Mouse (Mus musculus): ENCODE data around the gene Gal3st4. TPM values are rescaled to one million over a fixed set of nuclear protein-coding genes. Genes with fewer than 3 reads are reported as not detected.
"Not testable (repeated sequence)": the region's sequence is repeated elsewhere in the genome, so short reads cannot be mapped to it uniquely, and the experiment has no call there.

Gene Gal3st4
- total and polyA plus RNA-seq, 2 experiments from 2014 or later: 1.5 to 2.1 TPM

DNA sequence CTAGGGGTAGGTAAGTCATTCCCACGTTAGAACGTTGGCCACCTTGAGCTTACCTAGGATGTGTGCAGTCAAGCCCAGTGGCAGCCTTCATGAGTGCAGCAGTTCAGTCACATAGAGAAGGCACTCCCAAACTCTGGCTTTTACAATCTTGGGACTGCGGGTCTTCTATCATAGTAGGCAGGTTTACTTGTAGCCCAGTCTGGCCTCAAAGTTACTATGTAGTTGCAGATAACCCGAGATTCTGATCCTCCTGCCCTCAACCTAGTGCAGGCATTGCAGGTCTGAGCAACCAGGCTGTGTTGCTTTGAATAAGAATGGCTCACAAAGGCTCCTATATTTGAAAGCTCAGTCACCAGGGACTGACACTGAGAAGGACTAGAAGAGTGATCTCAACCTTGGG, 46.1 kb downstream of the Gal3st4 start:
- 74% methylated on average over 4 of the region's 4 CpGs for WGBS
- no peak overlapping the region for H3K4me2 ChIP-seq (ENCODE audit: low read depth, low read length)

DNA sequence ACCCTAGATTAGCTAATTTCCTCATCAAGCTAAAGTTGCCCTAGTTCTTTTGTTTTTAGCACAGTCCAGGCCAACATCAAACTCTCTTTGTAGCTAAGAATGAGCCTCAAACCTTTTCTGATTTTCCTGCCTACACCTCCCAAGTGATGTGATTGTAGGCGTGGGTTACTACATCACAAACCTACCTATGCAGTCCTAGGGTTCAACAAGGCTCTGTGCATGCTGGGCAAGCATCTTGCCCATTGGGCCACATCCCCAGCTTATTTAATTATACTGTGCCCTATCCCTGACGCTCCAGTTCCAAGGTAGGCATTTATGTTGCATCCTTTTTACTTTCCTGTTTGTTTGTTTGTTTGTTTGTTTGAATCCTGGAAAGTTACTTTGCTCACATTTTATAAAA, 46.9 kb downstream of the Gal3st4 start, which contains the start of gene Nxpe5:
Nxpe5 (plus strand) TSS at position 199 of the 400 bp plus-strand sequence.
- Histone ChIP-seq H3K27ac (no peak within 1 kb of the TSS), H3K9ac (replicated peaks; ENCODE audit: low read length) (no peak within 1 kb of the TSS), H3K4me3 (ENCODE audit: low read length) (no peak within 1 kb of the TSS), H3K4me2 (ENCODE audit: low read depth, low read length) (no peak within 1 kb of the TSS), H3K4me1 (ENCODE audit: insufficient read depth, low read length) (no peaks in the 10 kb centered on the region), H3K27me3 (ENCODE audit: insufficient read depth, low read length) (no peaks in the 10 kb centered on the region), H3K36me3 (ENCODE audit: insufficient read depth, low read length) (no peaks in the 10 kb centered on the region), H3K9me3 (ENCODE audit: low read length) (no peaks in the 10 kb centered on the region)
- no peak for DNase-seq (ENCODE audit: low spot score)
- WGBS: 59% methylated on average over 2 of the region's 2 CpGs
- TF ChIP-seq CTCF (IDR thresholded peaks at IDR 0.05; ENCODE audit: low read depth): no peak
- ATAC-seq: no peak

More for the DNA sequence above, 46.1 kb downstream of the Gal3st4 start:
- Histone ChIP-seq H3K9me3 (ENCODE audit: low read length) (no peaks in the 10 kb centered on the region), H3K36me3 (ENCODE audit: insufficient read depth, low read length) (no peaks in the 10 kb centered on the region), H3K27ac (no peak overlapping the region), H3K4me3 (ENCODE audit: low read length) (no peak overlapping the region), H3K27me3 (ENCODE audit: insufficient read depth, low read length) (no peaks in the 10 kb centered on the region), H3K9ac (replicated peaks; ENCODE audit: low read length) (no peak overlapping the region), H3K4me1 (ENCODE audit: insufficient read depth, low read length) (no peaks in the 10 kb centered on the region)
- no peak for TF ChIP-seq CTCF (IDR thresholded peaks at IDR 0.05; ENCODE audit: low read depth)
- ATAC-seq (no peak), DNase-seq (ENCODE audit: low spot score) (no peak)

DNA sequence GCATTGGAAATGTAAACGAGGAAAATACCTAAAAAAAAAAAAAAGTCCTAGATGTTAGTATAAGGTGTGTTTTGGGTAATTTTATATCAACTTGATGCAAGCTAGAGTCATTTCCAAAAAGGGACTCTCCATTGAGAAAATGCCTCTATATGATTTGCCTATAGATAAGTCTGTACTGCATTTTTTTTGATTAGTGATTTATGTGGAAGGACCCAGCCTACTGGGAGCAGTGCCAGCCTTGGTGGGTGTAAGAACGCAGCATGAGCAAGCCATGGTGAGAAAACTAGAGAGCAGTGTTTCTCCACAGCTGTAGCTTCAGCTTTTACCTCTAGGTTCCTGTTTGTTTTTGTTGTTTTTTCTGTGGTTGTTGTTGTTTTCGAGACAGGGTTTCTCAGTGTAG, 49.4 kb downstream of the Gal3st4 start:
- TF ChIP-seq CTCF (IDR thresholded peaks at IDR 0.05; ENCODE audit: low read depth): no peak
- ATAC-seq (no peak), DNase-seq (ENCODE audit: low spot score) (no peak)
- Histone ChIP-seq H3K9me3 (ENCODE audit: low read length) (no peaks in the 10 kb centered on the region), H3K4me1 (ENCODE audit: insufficient read depth, low read length) (no peaks in the 10 kb centered on the region), H3K9ac (replicated peaks; ENCODE audit: low read length) (no peak overlapping the region), H3K36me3 (ENCODE audit: insufficient read depth, low read length) (no peaks in the 10 kb centered on the region), H3K4me3 (ENCODE audit: low read length) (no peak overlapping the region), H3K4me2 (ENCODE audit: low read depth, low read length) (no peak overlapping the region), H3K27me3 (ENCODE audit: insufficient read depth, low read length) (no peaks in the 10 kb centered on the region), H3K27ac (no peak overlapping the region)
- WGBS: 60% methylated on average over 3 of the region's 3 CpGs

DNA sequence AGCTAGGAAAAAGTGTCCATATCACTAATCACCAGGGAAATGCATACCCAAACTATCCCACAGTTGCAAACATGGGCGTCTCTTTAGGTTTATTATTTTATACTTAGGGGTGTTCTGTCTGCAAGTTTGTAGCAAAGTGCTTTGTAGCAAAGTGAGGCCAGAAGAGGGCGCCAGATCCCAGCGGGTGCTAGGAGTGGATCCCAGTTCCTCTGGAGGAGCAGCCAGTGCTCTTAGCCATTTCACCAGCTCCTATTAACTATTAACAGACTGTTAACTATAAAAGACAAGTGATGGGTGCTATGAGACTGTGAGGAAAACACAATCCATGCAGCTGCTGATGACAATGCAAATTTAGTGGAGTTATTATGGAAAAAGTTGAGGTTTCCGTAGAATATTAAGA, 50.5 kb downstream of the Gal3st4 start:
- Histone ChIP-seq H3K27me3 (ENCODE audit: insufficient read depth, low read length) (no peaks in the 10 kb centered on the region), H3K27ac (no peak overlapping the region), H3K9me3 (ENCODE audit: low read length) (no peaks in the 10 kb centered on the region), H3K4me2 (ENCODE audit: low read depth, low read length) (no peak overlapping the region), H3K4me1 (ENCODE audit: insufficient read depth, low read length) (no peaks in the 10 kb centered on the region), H3K4me3 (ENCODE audit: low read length) (no peak overlapping the region), H3K36me3 (ENCODE audit: insufficient read depth, low read length) (no peaks in the 10 kb centered on the region), H3K9ac (replicated peaks; ENCODE audit: low read length) (no peak overlapping the region)
- ATAC-seq (no peak), DNase-seq (ENCODE audit: low spot score) (peak; percentile 78)
- 25% methylated on average over 4 of the region's 4 CpGs for WGBS
- peak; percentile 85 for TF ChIP-seq CTCF (IDR thresholded peaks at IDR 0.05; ENCODE audit: low read depth)

DNA sequence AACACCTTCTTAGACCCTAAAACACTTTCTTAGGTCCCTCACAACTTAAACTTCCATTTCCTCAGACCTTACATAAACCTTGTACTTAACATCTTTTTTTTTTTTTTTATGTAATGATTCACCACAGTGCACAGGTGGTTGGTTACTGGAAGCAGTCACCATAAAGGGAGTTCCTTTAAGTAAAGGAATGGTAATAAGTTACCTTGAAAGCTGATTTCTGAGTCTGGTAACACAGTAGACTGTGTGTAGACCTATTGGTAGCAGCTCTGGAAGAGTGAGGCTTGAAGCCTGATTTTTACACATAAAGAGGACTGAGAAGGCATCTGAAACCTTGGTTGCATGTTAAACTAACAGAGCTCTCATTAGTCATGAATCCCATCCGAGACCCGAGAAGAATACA, 52.8 kb downstream of the Gal3st4 start:
- 77% methylated on average over 2 of the region's 2 CpGs for WGBS
- no peak for ATAC-seq

DNA sequence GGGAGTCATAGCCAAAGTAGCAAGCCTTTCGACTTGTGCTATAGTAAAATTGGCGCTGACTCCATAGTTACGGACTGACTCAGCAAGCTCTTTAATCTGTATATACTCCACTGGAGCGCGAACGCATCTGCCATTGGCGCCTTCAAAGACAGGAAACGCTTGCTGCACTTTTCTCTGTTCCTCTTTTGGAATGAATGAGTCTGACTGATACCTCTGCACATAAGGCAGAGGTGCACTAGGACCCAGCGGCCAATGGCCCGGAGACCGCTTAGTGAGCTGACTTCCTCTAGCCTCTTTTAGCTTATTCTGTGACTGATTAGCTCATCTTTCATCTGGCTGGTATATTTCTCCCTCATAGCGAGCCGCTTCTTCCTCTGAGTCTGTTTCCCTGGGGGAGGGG, 56.0 kb downstream of the Gal3st4 start:
- not testable (repeated sequence) for DNase-seq (ENCODE audit: low spot score); H3K9me3 ChIP-seq (ENCODE audit: low read length); H3K9ac ChIP-seq (replicated peaks; ENCODE audit: low read length); ATAC-seq; H3K27me3 ChIP-seq (ENCODE audit: insufficient read depth, low read length); H3K27ac ChIP-seq; H3K4me2 ChIP-seq (ENCODE audit: low read depth, low read length); H3K36me3 ChIP-seq (ENCODE audit: insufficient read depth, low read length); H3K4me1 ChIP-seq (ENCODE audit: insufficient read depth, low read length); H3K4me3 ChIP-seq (ENCODE audit: low read length)
- WGBS: 96% methylated on average over 13 of the region's 13 CpGs

More for the DNA sequence above, 52.8 kb downstream of the Gal3st4 start:
- no peak overlapping the region for H3K4me3 ChIP-seq (ENCODE audit: low read length)
- no peak overlapping the region for H3K27ac ChIP-seq
- no peak for DNase-seq (ENCODE audit: low spot score)
- no peaks in the 10 kb centered on the region for H3K4me1 ChIP-seq (ENCODE audit: insufficient read depth, low read length)
- TF ChIP-seq CTCF (IDR thresholded peaks at IDR 0.05; ENCODE audit: low read depth): no peak
- no peaks in the 10 kb centered on the region for H3K36me3 ChIP-seq (ENCODE audit: insufficient read depth, low read length)
- no peaks in the 10 kb centered on the region for H3K27me3 ChIP-seq (ENCODE audit: insufficient read depth, low read length)
- no peak overlapping the region for H3K9ac ChIP-seq (replicated peaks; ENCODE audit: low read length)
- no peaks in the 10 kb centered on the region for H3K9me3 ChIP-seq (ENCODE audit: low read length)
- H3K4me2 ChIP-seq (ENCODE audit: low read depth, low read length): no peak overlapping the region

Other genes with a start within 250 kb of the Gal3st4 start
- gene Smok3c, start 219.6 kb downstream of the Gal3st4 start, total RNA-seq (2014; rRNA removed): not detected in 2 replicates
- not detected in 2 replicates for gene Smok3c, start 219.6 kb downstream of the Gal3st4 start, polyA plus RNA-seq (2015; fragmentation: Nextera tagmentation; extraction: Ambion mirVana)
- gene Zkscan1, start 187.8 kb downstream of the Gal3st4 start, total RNA-seq (2014; rRNA removed): 36.8 and 37.8 TPM in 2 replicates
- 11.7 and 12.0 TPM in 2 replicates for gene Zkscan1, start 187.8 kb downstream of the Gal3st4 start, polyA plus RNA-seq (2015; fragmentation: Nextera tagmentation; extraction: Ambion mirVana)
- gene Zscan21, start 155.9 kb downstream of the Gal3st4 start, total RNA-seq (2014; rRNA removed): 14.7 and 15.4 TPM in 2 replicates
- 50.3 and 52.1 TPM in 2 replicates for gene Zscan21, start 155.9 kb downstream of the Gal3st4 start, polyA plus RNA-seq (2015; fragmentation: Nextera tagmentation; extraction: Ambion mirVana)
- 11.6 and 43.2 TPM in 2 replicates for gene Zfp113, start 117.1 kb downstream of the Gal3st4 start, total RNA-seq (2014; rRNA removed)
- gene Zfp113, start 117.1 kb downstream of the Gal3st4 start, polyA plus RNA-seq (2015; fragmentation: Nextera tagmentation; extraction: Ambion mirVana): 7.9 and 11.3 TPM in 2 replicates
- 42.9 and 57.8 TPM in 2 replicates for gene Cops6, start 111.8 kb downstream of the Gal3st4 start, total RNA-seq (2014; rRNA removed)
- 294 and 302 TPM in 2 replicates for gene Cops6, start 111.8 kb downstream of the Gal3st4 start, polyA plus RNA-seq (2015; fragmentation: Nextera tagmentation; extraction: Ambion mirVana)
- 30.3 and 46.9 TPM in 2 replicates for gene Ap4m1, start 100.8 kb downstream of the Gal3st4 start, total RNA-seq (2014; rRNA removed)
- gene Ap4m1, start 100.8 kb downstream of the Gal3st4 start, polyA plus RNA-seq (2015; fragmentation: Nextera tagmentation; extraction: Ambion mirVana): 14.5 and 16.5 TPM in 2 replicates
- gene Mcm7, start 100.4 kb downstream of the Gal3st4 start, total RNA-seq (2014; rRNA removed): 41.6 and 43.0 TPM in 2 replicates
- 58.8 and 63.3 TPM in 2 replicates for gene Mcm7, start 100.4 kb downstream of the Gal3st4 start, polyA plus RNA-seq (2015; fragmentation: Nextera tagmentation; extraction: Ambion mirVana)
- gene Taf6, start 85.4 kb downstream of the Gal3st4 start, total RNA-seq (2014; rRNA removed): 67.2 and 70.2 TPM in 2 replicates
- gene Taf6, start 85.4 kb downstream of the Gal3st4 start, polyA plus RNA-seq (2015; fragmentation: Nextera tagmentation; extraction: Ambion mirVana): 48.2 and 49.9 TPM in 2 replicates
- gene Cnpy4, start 85.4 kb downstream of the Gal3st4 start, total RNA-seq (2014; rRNA removed): 11.0 and 11.1 TPM in 2 replicates
- 20.8 and 23.4 TPM in 2 replicates for gene Cnpy4, start 85.4 kb downstream of the Gal3st4 start, polyA plus RNA-seq (2015; fragmentation: Nextera tagmentation; extraction: Ambion mirVana)
- gene Mblac1, start 78.5 kb downstream of the Gal3st4 start, total RNA-seq (2014; rRNA removed): 9.5 and 16.5 TPM in 2 replicates
- gene Mblac1, start 78.5 kb downstream of the Gal3st4 start, polyA plus RNA-seq (2015; fragmentation: Nextera tagmentation; extraction: Ambion mirVana): 9.3 and 10.6 TPM in 2 replicates
- 0.37 TPM in 1 of 2 replicates, not detected in the other for gene Nxpe5, start 46.9 kb downstream of the Gal3st4 start, total RNA-seq (2014; rRNA removed)
- gene Nxpe5, start 46.9 kb downstream of the Gal3st4 start, polyA plus RNA-seq (2015; fragmentation: Nextera tagmentation; extraction: Ambion mirVana): 0.06 TPM in 1 of 2 replicates, not detected in the other
- 65.7 and 80.3 TPM in 2 replicates for gene Lamtor4, start 17.4 kb downstream of the Gal3st4 start, total RNA-seq (2014; rRNA removed)
- 107 and 110 TPM in 2 replicates for gene Lamtor4, start 17.4 kb downstream of the Gal3st4 start, polyA plus RNA-seq (2015; fragmentation: Nextera tagmentation; extraction: Ambion mirVana)
- gene BC037034, start 8.8 kb downstream of the Gal3st4 start, total RNA-seq (2014; rRNA removed): 63.1 and 89.3 TPM in 2 replicates
- 13.2 and 13.5 TPM in 2 replicates for gene BC037034, start 8.8 kb downstream of the Gal3st4 start, polyA plus RNA-seq (2015; fragmentation: Nextera tagmentation; extraction: Ambion mirVana)
- not detected in 2 replicates for gene Gm43720, start 7.1 kb upstream of the Gal3st4 start, total RNA-seq (2014; rRNA removed)
- gene Gm43720, start 7.1 kb upstream of the Gal3st4 start, polyA plus RNA-seq (2015; fragmentation: Nextera tagmentation; extraction: Ambion mirVana): 0.08 and 0.13 TPM in 2 replicates
- 102 and 104 TPM in 2 replicates for gene Gpc2, start 7.2 kb upstream of the Gal3st4 start, total RNA-seq (2014; rRNA removed)
- 35.0 and 35.9 TPM in 2 replicates for gene Gpc2, start 7.2 kb upstream of the Gal3st4 start, polyA plus RNA-seq (2015; fragmentation: Nextera tagmentation; extraction: Ambion mirVana)
- 8.7 and 9.8 TPM in 2 replicates for gene Stag3, start 7.4 kb upstream of the Gal3st4 start, total RNA-seq (2014; rRNA removed)
- gene Stag3, start 7.4 kb upstream of the Gal3st4 start, polyA plus RNA-seq (2015; fragmentation: Nextera tagmentation; extraction: Ambion mirVana): 7.3 and 7.8 TPM in 2 replicates
- not detected in 2 replicates for gene Pvrig, start 69.1 kb upstream of the Gal3st4 start, total RNA-seq (2014; rRNA removed)
- gene Pvrig, start 69.1 kb upstream of the Gal3st4 start, polyA plus RNA-seq (2015; fragmentation: Nextera tagmentation; extraction: Ambion mirVana): not detected in 2 replicates
- gene Zfp157, start 168.6 kb upstream of the Gal3st4 start, total RNA-seq (2014; rRNA removed): 29.8 and 31.7 TPM in 2 replicates
- gene Zfp157, start 168.6 kb upstream of the Gal3st4 start, polyA plus RNA-seq (2015; fragmentation: Nextera tagmentation; extraction: Ambion mirVana): 40.3 and 43.7 TPM in 2 replicates

Measured in hindbrain, postnatal 0 days (tissue).